Mouse (Mus musculus) layer of hippocampus, adult 6 months (tissue): ENCODE measurements around the gene Serpina3m. TPM values are rescaled to one million over a fixed set of nuclear protein-coding genes. Genes with fewer than 3 reads are reported as not detected.

Source experiments
- long read RNA-seq, 2 experiments: library from polyadenylated mRNA; unstranded; transcript quantifications; one replicate each; pipeline ENCODE4 v2.0.0; 2019 to 2020
- polyA plus RNA-seq: library from polyadenylated mRNA; unstranded; fragments of <200 nt; fragmentation: Nextera tagmentation; gene quantifications from 2 replicates; pipeline ENCODE4 v1.2.3, GENCODE M21; 2021

Serpina3m gene
- polyA plus RNA-seq, result 0.14 TPM in 1 of 2 replicates, not detected in the other
- long read RNA-seq, experiment 1, result 0 reads
- long read RNA-seq, experiment 2, result 0 reads

GRCm38 (mm10) chr12:104338226-104338625 is at the start of gene Serpina3m, which contains the start of gene Serpina3k:
TSS of gene Serpina3m (plus strand) at chr12:104338486.
TSS of gene Serpina3k (plus strand) at chr12:104338486.

GRCm38 (mm10) chr12:104314253-104314652 is 24.0 kb upstream of the Serpina3m start, which contains the start of gene Serpina3j:
TSS of gene Serpina3j (plus strand) at chr12:104314553.

GRCm38 (mm10) chr12:104406454-104406885 is 68.2 kb downstream of the Serpina3m start, which contains the start of gene Serpina3n:
TSS of gene Serpina3n (plus strand) at chr12:104406729.

Other genes starting within 250 kb of the Serpina3m start
- gene Serpina5, start 237.4 kb upstream of the Serpina3m start, polyA plus RNA-seq, result not detected in 2 replicates
- not detected in 2 replicates for gene Serpina3a, start 225.8 kb upstream of the Serpina3m start, polyA plus RNA-seq
- gene Serpina3b, start 210.5 kb upstream of the Serpina3m start, polyA plus RNA-seq, result not detected in 2 replicates
- 0.16 and 0.20 TPM in 2 replicates for gene Serpina3c, start 184.6 kb upstream of the Serpina3m start, polyA plus RNA-seq
- gene Serpina3f, start 123.9 kb upstream of the Serpina3m start, polyA plus RNA-seq, result not detected in 2 replicates
- 1.2 and 1.6 TPM in 2 replicates for gene Serpina3g, start 102.2 kb upstream of the Serpina3m start, polyA plus RNA-seq
- gene Serpina3i, start 75.4 kb upstream of the Serpina3m start, polyA plus RNA-seq, result 0.06 TPM in 1 of 2 replicates, not detected in the other
- not detected in 2 replicates for gene Serpina3j, start 23.9 kb upstream of the Serpina3m start, polyA plus RNA-seq
- not detected in 2 replicates for gene Serpina3k, start within 50 bp of the Serpina3m start, polyA plus RNA-seq
- 30.3 and 36.1 TPM in 2 replicates for gene Serpina3n, start 68.2 kb downstream of the Serpina3m start, polyA plus RNA-seq
- gene Gsc, start 134.8 kb downstream of the Serpina3m start, polyA plus RNA-seq, result 0.23 TPM in 1 of 2 replicates, not detected in the other